Mouse (Mus musculus): ENCODE measurements at regions not wholly inside any gene's neighbourhood (a gene's known extent, or its start where the extent isn't known, plus 50 kb on each side); places are given as distances from the start of the nearest gene placed in this dataset.

DNA sequence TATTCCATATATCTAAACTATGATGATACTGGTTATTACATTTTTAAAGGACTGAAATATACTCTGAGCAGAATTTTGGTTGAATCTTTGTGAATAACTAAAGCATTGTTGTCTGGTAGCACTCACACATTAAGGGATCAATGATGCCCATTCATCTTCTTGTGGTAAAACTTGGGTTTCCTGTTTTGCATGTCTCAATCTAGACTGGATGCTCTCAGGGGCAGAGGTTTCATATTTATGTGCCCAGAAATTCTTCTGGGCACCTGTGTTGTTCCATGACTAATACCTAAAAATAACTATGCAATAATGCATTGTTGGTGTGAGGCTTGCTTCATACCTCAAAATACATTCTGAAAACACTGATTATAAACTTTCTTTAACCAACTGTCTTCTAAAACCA is 2472.7 kb upstream of the Gm7489 start:
- no peaks in the 10 kb centered on the region for H3K4me1 ChIP-seq (ENCODE audit: control insufficient read depth in 1 of 2, insufficient read depth in 2 of 2, low read length in 2 of 2)
- TF ChIP-seq MYC (IDR thresholded peaks at IDR 0.05; ENCODE audit: low read depth, low read length) (no peak), SIN3A (IDR thresholded peaks at IDR 0.05; ENCODE audit: low read length) (no peak), TBP (IDR thresholded peaks at IDR 0.05; ENCODE audit: low read depth, low read length) (no peak), POLR2AphosphoS2 (IDR thresholded peaks at IDR 0.05; ENCODE audit: low read length) (no peak), ZMIZ1 (IDR thresholded peaks at IDR 0.05; ENCODE audit: low read depth, low read length) (no peak), NELFE (IDR thresholded peaks at IDR 0.05; ENCODE audit: low read depth, low read length) (no peak), HCFC1 (IDR thresholded peaks at IDR 0.05; ENCODE audit: low read depth, low read length) (no peak), RAD21 (IDR thresholded peaks at IDR 0.05; ENCODE audit: low read depth, low read length) (no peak), MAX (IDR thresholded peaks at IDR 0.05; ENCODE audit: low read length) (no peak), GABPA (IDR thresholded peaks at IDR 0.05; ENCODE audit: low read depth, low read length) (no peak), TCF12 (IDR thresholded peaks at IDR 0.05; ENCODE audit: low read depth, low read length) (no peak), EP300 (IDR thresholded peaks at IDR 0.05; ENCODE audit: low read depth in 1 of 2, low read length in 2 of 2) (no peak), USF2 (IDR thresholded peaks at IDR 0.05; ENCODE audit: borderline replicate concordance in 1 of 2, insufficient read depth in 1 of 2, low read depth in 1 of 2, low read length in 2 of 2) (no peak), SMC3 (IDR thresholded peaks at IDR 0.05; ENCODE audit: low read depth, low read length) (no peak), MXI1 (IDR thresholded peaks at IDR 0.05; ENCODE audit: low read depth, low read length) (no peak), CTCF (IDR thresholded peaks at IDR 0.05 in 2 of 3, conservative IDR thresholded peaks at IDR 0.05 in 1 of 3; ENCODE audit: control insufficient read depth in 1 of 3, insufficient read depth in 1 of 3, low read depth in 2 of 3, low read length in 3 of 3, poor library complexity in 1 of 3, severe bottlenecking in 1 of 3) (no peak), ZNF384 (IDR thresholded peaks at IDR 0.05; ENCODE audit: low read depth, low read length) (no peak), ZKSCAN1 (IDR thresholded peaks at IDR 0.05; ENCODE audit: low read depth, low read length) (no peak), ETS1 (IDR thresholded peaks at IDR 0.05; ENCODE audit: low read depth, low read length) (no peak)
- no peak overlapping the region for H3K27ac ChIP-seq (ENCODE audit: control insufficient read depth, low read depth, low read length)
- no peaks in the 10 kb centered on the region for H3K27me3 ChIP-seq (ENCODE audit: control insufficient read depth in 1 of 2, insufficient read depth in 2 of 2, low read length in 2 of 2)
- H3K9me3 ChIP-seq (replicated peaks; ENCODE audit: insufficient read depth, low read length): no peaks in the 10 kb centered on the region
- DNase-seq (ENCODE audit: low read depth, low spot score): no peak
- H3K4me3 ChIP-seq (ENCODE audit: control insufficient read depth in 1 of 2, insufficient read depth in 1 of 2, low read depth in 2 of 2, low read length in 2 of 2): no peak overlapping the region
- H3K36me3 ChIP-seq (ENCODE audit: control insufficient read depth in 1 of 2, insufficient read depth in 2 of 2, low read length in 2 of 2): no peaks in the 10 kb centered on the region
- H3K9ac ChIP-seq (ENCODE audit: control insufficient read depth, low read depth, low read length, poor library complexity, severe bottlenecking): no peak overlapping the region
- H3K79me2 ChIP-seq (ENCODE audit: control insufficient read depth, insufficient read depth, low read length, poor library complexity): no peaks in the 10 kb centered on the region

DNA sequence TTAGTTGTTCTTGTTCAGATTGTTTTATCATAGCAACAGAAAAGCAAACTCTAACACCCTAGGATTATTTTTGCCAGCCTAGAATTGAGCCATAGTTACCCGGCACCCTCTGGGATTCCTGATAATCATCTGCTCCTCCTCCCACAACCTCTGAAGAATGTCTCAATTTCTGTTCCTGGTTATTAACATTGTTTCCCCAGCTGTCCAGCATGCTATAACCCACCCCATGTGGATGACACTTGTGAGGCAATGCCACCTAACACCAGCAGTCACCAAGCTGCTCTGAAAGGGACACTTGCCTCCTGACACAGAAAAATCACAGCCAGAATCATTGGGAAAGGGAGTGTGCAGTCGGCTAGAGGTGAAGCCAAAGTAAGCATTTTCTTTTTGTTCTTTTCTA is 2442.1 kb upstream of the Gm7489 start:
- DNase-seq (ENCODE audit: low read depth, low spot score): no peak
- no peak for TF ChIP-seq HCFC1 (IDR thresholded peaks at IDR 0.05; ENCODE audit: low read depth, low read length)
- no peak for TF ChIP-seq ZMIZ1 (IDR thresholded peaks at IDR 0.05; ENCODE audit: low read depth, low read length)
- no peak for TF ChIP-seq GABPA (IDR thresholded peaks at IDR 0.05; ENCODE audit: low read depth, low read length)
- TF ChIP-seq ETS1 (IDR thresholded peaks at IDR 0.05; ENCODE audit: low read depth, low read length): no peak
- TF ChIP-seq TAL1 (IDR thresholded peaks at IDR 0.05; ENCODE audit: low read length): no peak
- no peak for TF ChIP-seq SIN3A (IDR thresholded peaks at IDR 0.05; ENCODE audit: low read length)
- TF ChIP-seq MEF2A (IDR thresholded peaks at IDR 0.05; ENCODE audit: extremely low read depth, insufficient replicate concordance, low read depth, low read length, poor library complexity, severe bottlenecking): no peak
- no peak for TF ChIP-seq ZC3H11A (IDR thresholded peaks at IDR 0.05; ENCODE audit: low read depth, low read length)
- no peak for TF ChIP-seq USF2 (IDR thresholded peaks at IDR 0.05; ENCODE audit: borderline replicate concordance in 1 of 2, insufficient read depth in 1 of 2, low read depth in 1 of 2, low read length in 2 of 2)
- TF ChIP-seq POLR2A (IDR thresholded peaks at IDR 0.05; ENCODE audit: control insufficient read depth in 1 of 2, insufficient read depth in 1 of 2, low read depth in 1 of 2, low read length in 2 of 2, poor library complexity in 1 of 2): no peak
- TF ChIP-seq SMC3 (IDR thresholded peaks at IDR 0.05; ENCODE audit: low read depth, low read length): no peak
- TF ChIP-seq ZKSCAN1 (IDR thresholded peaks at IDR 0.05; ENCODE audit: low read depth, low read length): no peak
- no peak for TF ChIP-seq MXI1 (IDR thresholded peaks at IDR 0.05; ENCODE audit: low read depth, low read length)
- no peak for TF ChIP-seq MAZ (IDR thresholded peaks at IDR 0.05; ENCODE audit: low read depth, low read length)
- TF ChIP-seq MYB (IDR thresholded peaks at IDR 0.05; ENCODE audit: low read depth, low read length): no peak
- TF ChIP-seq E2F4 (IDR thresholded peaks at IDR 0.05; ENCODE audit: borderline replicate concordance, low read depth, low read length): no peak
- TF ChIP-seq UBTF (IDR thresholded peaks at IDR 0.05; ENCODE audit: borderline replicate concordance, insufficient read depth, low read depth, low read length): no peak
- TF ChIP-seq USF1 (IDR thresholded peaks at IDR 0.05; ENCODE audit: low read depth, low read length): no peak
- no peak for TF ChIP-seq ELF1 (IDR thresholded peaks at IDR 0.05; ENCODE audit: low read depth, low read length)
- no peak for TF ChIP-seq TCF12 (IDR thresholded peaks at IDR 0.05; ENCODE audit: low read depth, low read length)

More for the DNA sequence above, 2442.1 kb upstream of the Gm7489 start:
- H3K79me2 ChIP-seq (ENCODE audit: control insufficient read depth, insufficient read depth, low read length, poor library complexity): no peaks in the 10 kb centered on the region
- no peaks in the 10 kb centered on the region for H3K36me3 ChIP-seq (ENCODE audit: control insufficient read depth in 1 of 2, insufficient read depth in 2 of 2, low read length in 2 of 2)
- H3K9me3 ChIP-seq (replicated peaks; ENCODE audit: insufficient read depth, low read length): no peaks in the 10 kb centered on the region
- H3K4me3 ChIP-seq (ENCODE audit: control insufficient read depth in 1 of 2, insufficient read depth in 1 of 2, low read depth in 2 of 2, low read length in 2 of 2): no peak overlapping the region
- no peaks in the 10 kb centered on the region for H3K4me1 ChIP-seq (ENCODE audit: control insufficient read depth in 1 of 2, insufficient read depth in 2 of 2, low read length in 2 of 2)
- no peak overlapping the region for H3K9ac ChIP-seq (ENCODE audit: control insufficient read depth, low read depth, low read length, poor library complexity, severe bottlenecking)
- H3K27ac ChIP-seq (ENCODE audit: control insufficient read depth, low read depth, low read length): no peak overlapping the region
- no peaks in the 10 kb centered on the region for H3K27me3 ChIP-seq (ENCODE audit: control insufficient read depth in 1 of 2, insufficient read depth in 2 of 2, low read length in 2 of 2)
